Mouse (Mus musculus) olfactory bulb, adult 2 months (tissue): Measurements from ENCODE around the gene Zfp408.

ENCODE experiments used
- CTCF ChIP-seq: fragments of 200-500 bp; IDR thresholded peaks from 2 replicates; pipeline ENCODE4 v1.5.1; 2012; ENCODE audit warnings: low read depth, mild to moderate bottlenecking, low read length, moderate library complexity; ENCODE audit not compliant: insufficient read depth
- POLR2A ChIP-seq: fragments of 200-500 bp; IDR thresholded peaks from 2 replicates; pipeline ENCODE4 v1.6.1; 2012; ENCODE audit warnings: mild to moderate bottlenecking, low read depth, low read length, moderate library complexity; ENCODE audit not compliant: insufficient read depth

DNA sequence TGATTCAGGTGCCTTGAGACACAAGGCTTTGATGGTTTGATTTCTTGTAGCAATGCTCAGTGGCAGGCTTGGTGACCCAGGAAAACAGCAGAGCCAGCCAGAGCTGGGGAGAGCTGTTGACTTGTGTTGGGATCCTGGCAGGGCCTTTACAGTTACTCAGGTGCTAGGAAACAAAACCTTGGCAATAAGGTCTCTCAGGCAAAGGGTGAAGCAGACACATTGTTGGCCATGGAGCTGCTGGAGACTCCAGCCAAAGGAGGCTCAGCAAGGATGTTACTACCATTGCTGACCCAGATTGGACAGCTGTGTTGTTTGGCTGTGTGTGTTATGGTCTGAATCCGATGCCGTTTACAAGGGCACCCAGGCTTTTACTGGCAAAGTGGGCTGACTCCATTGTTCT lies 24.0 kb upstream of the Zfp408 start:
- TF ChIP-seq CTCF (no peak), POLR2A (no peak)
